Mouse (Mus musculus) B cell, adult 2 months (primary cell): ENCODE measurements around the gene Aplf.
A peak's percentile ranks its signal among the peaks of the same experiment; 100 is the strongest.

Experiments used
- DNase-seq, 2 experiments: peaks; one replicate each; pipeline ENCODE4 v3.0.0; 2022

Gene Aplf

GRCm38 (mm10) chr6:87621281-87621680, 50.7 kb downstream of the Aplf start:
- DNase-seq: no peak

GRCm38 (mm10) chr6:87618021-87618420, 54.0 kb downstream of the Aplf start:
- no peak for DNase-seq

- peak; percentile 42 to 44 for DNase-seq
These were observed 56.3 kb downstream of the Aplf start for GRCm38 (mm10) chr6:87615696-87616083.

GRCm38 (mm10) chr6:87614794-87615695, 56.9 kb downstream of the Aplf start:
- DNase-seq: peak; percentile 60 to 63

DNA sequence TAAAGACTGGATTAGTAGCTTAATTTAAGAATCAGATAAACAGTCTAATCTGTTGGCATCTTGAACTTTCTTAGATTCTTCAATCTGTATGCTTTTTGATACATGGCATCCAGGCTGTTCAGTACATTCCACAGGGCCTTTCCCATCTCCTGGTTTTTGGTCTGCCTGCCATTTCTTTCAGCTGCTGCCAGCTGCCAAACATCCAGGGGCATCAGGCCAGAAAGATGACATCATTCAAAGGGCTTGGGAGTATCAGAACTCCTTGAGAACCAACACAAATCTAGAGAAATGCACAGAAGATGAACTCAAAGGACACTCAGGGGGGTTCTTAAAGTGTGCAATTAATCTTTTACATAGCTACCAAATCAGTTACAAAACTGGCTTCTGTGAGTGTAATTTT, 72.2 kb downstream of the Aplf start:
- no peak for DNase-seq

DNA sequence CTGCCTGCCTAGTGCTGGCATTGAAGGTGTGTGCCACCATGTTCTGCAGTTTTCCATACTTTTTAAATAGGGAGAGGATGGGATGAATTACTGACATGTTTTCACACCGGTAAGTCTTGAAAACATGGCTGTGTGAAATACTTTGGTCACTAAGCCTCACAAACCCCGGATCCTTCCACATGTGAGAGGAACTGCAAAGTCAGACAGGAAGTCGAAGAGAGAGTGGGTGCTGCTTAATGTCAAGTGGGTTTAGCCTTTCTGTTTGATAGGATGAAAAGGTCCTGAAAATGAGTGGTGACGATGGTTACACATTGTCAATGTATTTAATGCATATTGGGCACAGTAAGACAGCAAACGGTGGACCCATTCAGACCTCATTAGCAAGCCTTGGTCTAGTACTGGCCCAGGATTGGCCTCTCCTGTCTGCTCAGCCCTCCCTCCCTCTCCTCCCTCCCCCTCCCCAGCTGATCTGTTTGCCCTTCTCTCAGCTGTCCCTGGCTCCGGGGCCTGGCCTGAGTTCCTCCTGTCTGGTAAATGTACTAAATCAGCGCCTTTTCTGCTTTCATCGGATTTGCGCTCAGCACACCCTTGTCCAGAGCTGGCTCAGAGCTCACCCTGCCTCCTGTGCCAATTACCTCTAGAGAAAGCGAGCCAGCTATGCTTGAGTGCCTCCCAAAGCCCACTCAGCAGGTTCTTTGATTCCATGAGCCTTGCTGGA, 74.7 kb downstream of the Aplf start:
- DNase-seq: no peak

DNA sequence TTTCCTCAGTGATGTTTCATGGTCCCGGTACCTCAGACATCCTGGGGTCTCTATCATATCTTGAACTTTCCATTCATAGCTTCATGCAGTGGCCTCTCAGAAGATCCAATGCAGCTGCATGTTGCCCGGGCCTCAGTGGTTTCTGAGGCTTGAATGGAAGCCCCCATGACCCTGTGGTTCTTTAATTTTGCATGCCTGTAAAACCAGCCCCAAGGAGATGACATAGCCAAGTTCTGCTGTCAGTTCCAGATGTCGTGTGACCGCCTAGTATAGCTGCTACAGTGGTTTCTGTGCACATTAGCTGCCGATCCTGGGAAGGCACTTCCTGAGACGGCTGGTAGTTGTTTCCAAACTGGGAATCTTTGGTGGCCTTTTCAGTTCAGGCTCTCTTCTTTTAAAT, 77.8 kb downstream of the Aplf start:
- no peak for DNase-seq

DNA sequence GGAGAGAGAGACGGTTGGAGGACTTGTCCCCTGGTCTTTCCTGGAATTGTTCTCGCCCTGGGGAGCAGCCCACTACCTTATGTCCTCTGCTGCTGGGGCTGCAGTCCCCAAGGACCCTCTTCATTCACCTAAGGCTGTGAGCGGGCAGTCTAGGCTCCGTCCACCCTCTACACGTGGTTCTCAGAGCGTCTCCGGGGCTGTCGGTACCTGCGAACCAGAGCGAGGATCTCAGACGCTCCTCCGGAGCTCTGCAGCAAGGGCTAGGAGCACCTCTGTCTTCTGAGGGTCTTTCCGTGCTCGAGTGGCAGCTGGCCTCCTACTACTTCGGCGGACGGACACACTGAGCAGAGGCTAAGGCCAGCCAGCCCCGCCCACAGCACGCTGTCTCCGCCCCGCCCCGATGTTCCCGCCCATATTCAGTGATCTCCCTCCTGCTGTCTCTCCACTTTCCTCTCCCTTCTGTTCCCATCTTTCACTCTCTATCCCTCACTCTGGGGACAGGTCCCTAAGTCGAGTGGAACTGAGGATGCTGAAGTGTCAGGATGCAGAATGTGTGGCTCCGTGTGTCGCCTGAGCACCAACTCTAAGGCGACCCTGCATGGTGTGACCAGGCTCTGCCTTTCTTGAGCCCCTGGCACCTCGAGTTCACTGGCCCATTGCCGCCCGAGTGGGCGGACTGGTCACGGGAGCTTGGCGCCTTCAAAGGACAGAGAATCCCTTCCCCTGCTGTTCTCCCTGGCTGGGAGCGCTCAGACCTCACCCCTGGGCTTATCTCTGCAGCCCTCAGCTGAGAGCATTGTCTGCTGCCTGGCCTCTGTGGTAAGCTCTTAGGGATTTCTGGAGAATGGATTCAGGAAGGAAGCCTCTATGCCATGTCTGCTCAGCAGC, 81.4 kb downstream of the Aplf start, which contains the start of gene Prokr1:
Prokr1 (minus strand) TSS at position 350 of the 888 bp plus-strand sequence.
- DNase-seq: peak; percentile 45 to 52

GRCm38 (mm10) chr6:87589718-87590393, 82.1 kb downstream of the Aplf start:
- DNase-seq: no peak

DNA sequence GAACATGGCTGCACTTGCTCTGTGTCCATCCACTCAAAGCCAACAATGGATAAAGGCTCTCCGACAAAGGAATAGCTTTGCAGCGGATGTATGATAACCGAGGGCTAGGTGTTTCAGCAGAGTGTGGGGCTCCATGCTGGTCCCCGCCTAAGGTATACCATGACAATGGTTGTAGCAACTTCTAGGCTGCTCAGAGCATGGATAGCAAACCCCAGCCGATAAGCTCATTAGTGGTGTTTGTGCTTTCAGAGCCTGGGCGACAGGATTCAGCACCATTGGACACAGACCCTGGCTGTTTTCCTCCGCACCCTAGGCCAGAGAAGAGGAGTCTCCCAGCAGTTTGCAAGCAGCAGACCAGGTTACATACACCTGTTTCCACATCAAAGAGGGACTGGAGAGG, 88.0 kb downstream of the Aplf start:
- DNase-seq: no peak

DNA sequence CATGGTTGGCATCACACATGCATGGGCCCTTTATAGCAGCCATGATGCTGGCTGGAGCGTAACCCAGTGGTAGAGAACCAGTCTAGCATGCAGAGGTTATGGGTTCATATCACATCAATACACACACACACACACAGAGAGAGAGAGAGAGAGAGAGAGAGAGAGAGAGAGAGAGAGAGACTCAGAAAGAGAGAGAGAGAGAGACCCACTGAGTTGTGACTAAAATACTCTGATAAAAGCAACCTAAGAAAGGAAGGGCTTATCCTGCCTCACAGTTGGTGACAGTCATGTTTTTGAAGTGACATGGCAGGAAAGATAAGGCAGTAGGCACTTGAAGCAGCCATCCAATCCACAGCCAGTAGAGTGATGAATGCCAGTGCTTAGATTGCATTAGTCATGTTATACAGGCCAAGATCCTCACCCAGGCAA, 88.8 kb downstream of the Aplf start:
- DNase-seq: no peak

DNA sequence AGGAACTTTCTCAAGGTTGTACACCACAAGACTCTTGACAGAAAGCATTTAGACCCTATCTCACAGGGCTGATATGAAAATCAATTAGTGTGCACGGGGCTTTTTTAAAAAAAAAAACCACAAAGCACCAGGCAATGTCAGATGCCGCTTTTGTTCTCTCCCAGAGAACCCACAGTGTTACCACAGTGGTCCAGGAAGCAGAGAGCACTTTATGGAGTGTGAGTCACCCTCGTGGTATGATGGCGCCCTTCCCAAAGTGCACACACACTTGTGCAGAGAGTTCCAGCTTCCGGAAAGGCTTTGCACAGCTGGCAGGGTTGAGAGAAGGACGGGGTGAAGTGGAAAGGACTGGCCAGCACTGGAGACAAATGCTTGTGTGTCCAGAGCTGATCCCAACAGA, 89.5 kb downstream of the Aplf start:
- no peak for DNase-seq

DNA sequence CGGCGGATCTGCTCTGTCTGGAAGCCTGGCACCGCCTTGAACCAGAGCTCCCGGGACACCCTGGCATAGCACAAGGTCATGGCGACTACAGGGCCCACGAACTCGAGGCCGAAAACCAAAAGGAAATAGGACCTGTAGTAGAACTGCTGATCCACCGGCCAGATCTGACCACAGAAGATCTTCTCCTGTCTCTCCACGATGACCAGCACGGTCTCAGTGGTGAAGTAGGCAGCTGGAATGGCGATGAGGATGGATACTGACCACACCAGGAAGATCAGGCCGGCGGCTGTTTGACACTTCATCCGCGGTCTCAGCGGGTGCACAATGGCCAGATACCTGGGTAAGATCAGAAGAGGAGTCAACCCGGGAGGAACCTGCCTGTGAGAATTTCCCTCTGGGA, 90.4 kb downstream of the Aplf start:
- DNase-seq: no peak

DNA sequence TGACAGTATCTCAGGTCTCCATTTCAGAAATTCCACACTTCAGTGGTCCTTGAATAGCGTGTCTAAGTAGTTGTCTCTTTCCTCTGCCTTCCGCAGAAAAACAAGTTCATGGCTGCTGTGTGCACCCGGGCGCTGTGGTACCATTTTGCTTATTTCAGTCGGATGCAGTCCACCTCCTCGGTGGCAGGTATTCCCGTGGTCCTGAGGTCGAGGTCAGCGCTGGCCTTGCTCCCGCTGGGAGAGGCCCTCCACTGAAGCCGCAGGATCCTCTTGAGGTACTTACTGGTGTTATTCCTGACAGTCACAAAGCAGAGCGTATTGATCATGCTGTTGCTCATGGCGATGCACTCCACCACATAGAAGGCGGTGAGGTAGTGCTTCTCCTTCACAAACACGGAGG, 90.9 kb downstream of the Aplf start:
- DNase-seq: no peak
